Mouse (Mus musculus) stomach, postnatal 0 days (tissue): Measurements from ENCODE around the gene Med12l. TPM values are rescaled to one million over a fixed set of nuclear protein-coding genes. Genes with fewer than 3 reads are reported as not detected.

Experiments used
- ATAC-seq: fragments of 200-750 bp; cut with Nextera tagmentation; 2 replicates; pipeline ENCODE4 v1.8.0; 2017; ENCODE audit not compliant: low FRiP score, low TSS enrichment
- DNase-seq: peaks from one replicate; pipeline ENCODE4 v3.0.0-alpha.2; 2016; ENCODE audit warnings: low spot score
- H3K27ac ChIP-seq: fragments of 300-500 bp; sonication (generic); replicated peaks from 2 replicates; pipeline ENCODE4 v1.5.1; 2014; ENCODE audit warnings: mild to moderate bottlenecking, control low read depth
- H3K27me3 ChIP-seq: fragments of 300-500 bp; sonication (generic); 2 replicates; pipeline ENCODE4 v1.6.1; 2014; ENCODE audit warnings: low read length; ENCODE audit not compliant: control insufficient read depth, insufficient read depth
- H3K36me3 ChIP-seq: fragments of 300-500 bp; sonication (generic); 2 replicates; pipeline ENCODE4 v1.6.1; 2014; ENCODE audit warnings: low read length, mixed read lengths; ENCODE audit not compliant: control insufficient read depth, insufficient read depth
- H3K4me1 ChIP-seq: fragments of 300-500 bp; sonication (generic); replicated peaks from 2 replicates; pipeline ENCODE4 v1.6.1; 2014; ENCODE audit warnings: antibody characterized with exemption; ENCODE audit not compliant: control insufficient read depth, insufficient read depth
- H3K4me2 ChIP-seq: fragments of 300-500 bp; sonication (generic); replicated peaks from 2 replicates; pipeline ENCODE4 v1.6.1; 2014; ENCODE audit warnings: low read depth, mild to moderate bottlenecking, control low read depth, moderate library complexity
- H3K4me3 ChIP-seq: fragments of 300-500 bp; sonication (generic); 2 replicates; pipeline ENCODE4 v1.5.1; 2014; ENCODE audit warnings: low read depth, low read length, control low read depth
- H3K9ac ChIP-seq: fragments of 300-500 bp; sonication (generic); 2 replicates; pipeline ENCODE4 v1.6.1; 2014; ENCODE audit warnings: mild to moderate bottlenecking, low read length, control low read depth, mixed read lengths
- H3K9me3 ChIP-seq: fragments of 300-500 bp; sonication (generic); 2 replicates; pipeline ENCODE4 v1.6.1; 2016; ENCODE audit warnings: low read length; ENCODE audit not compliant: control insufficient read depth
- CTCF ChIP-seq: IDR thresholded peaks from 2 replicates; pipeline ENCODE4 v1.5.1; 2016; ENCODE audit warnings: antibody characterized with exemption, low read depth, mild to moderate bottlenecking, moderate library complexity
- EP300 ChIP-seq: optimal IDR thresholded peaks from 2 replicates; pipeline ENCODE3; 2016; ENCODE audit warnings: antibody characterized with exemption
- WGBS: fragments of 180-500 bp; shearing (Covaris S2); extraction: QIAGEN DNeasy Blood & Tissue Kit; methylation state at CpG from one replicate; pipeline ENCODE4 v1.1.7; 2014; 5-methylcytosine and 5-hydroxymethylcytosine counted together
- polyA plus RNA-seq: library from polyadenylated mRNA; unstranded; fragments of >200 nt; fragmentation: Nextera tagmentation; extraction: Ambion mirVana; gene quantifications from 2 replicates; pipeline ENCODE4 v1.2.1, GENCODE M21; 2015

Med12l gene
- polyA plus RNA-seq, 1 experiment from 2014 or later: 0.25 TPM

DNA sequence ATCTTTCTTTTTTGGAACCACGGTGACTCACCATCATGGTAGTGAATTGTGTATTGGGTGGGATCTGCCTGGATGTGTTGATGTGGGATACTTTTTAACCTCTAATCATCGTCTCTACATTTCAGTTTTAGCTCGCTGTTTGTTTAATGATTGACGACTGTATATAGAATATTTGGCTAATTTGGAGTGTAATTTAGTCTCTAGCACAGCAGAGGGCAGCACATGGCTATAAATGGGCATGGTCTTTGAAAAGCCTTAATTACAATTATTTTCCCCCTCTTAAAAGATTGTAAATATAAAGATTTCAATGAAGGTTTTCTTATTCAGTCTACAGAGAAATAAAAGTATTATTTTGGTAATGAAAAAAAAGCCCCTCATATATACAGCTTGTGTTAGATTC lies 71.7 kb downstream of the Med12l start:
- ATAC-seq: no peak
- WGBS: 31% methylated on average over 4 of the region's 4 CpGs

GRCm38 (mm10) chr3:59078585-59078984 lies 73.0 kb downstream of the Med12l start:
- no peak overlapping the region for H3K4me2 ChIP-seq
- TF ChIP-seq CTCF (no peak), EP300 (no peak)
- H3K27me3 ChIP-seq: no peaks in the 10 kb centered on the region
- ATAC-seq (no peak), DNase-seq (no peak)
- no peak overlapping the region for H3K27ac ChIP-seq
- 62% methylated on average over 11 of the region's 11 CpGs for WGBS
- no peaks in the 10 kb centered on the region for H3K4me1 ChIP-seq
- H3K4me3 ChIP-seq: no peak overlapping the region
- H3K36me3 ChIP-seq: no peaks in the 10 kb centered on the region
- no peak overlapping the region for H3K9ac ChIP-seq
- no peaks in the 10 kb centered on the region for H3K9me3 ChIP-seq

More for the DNA sequence above, 71.7 kb downstream of the Med12l start:
- TF ChIP-seq EP300 (no peak), CTCF (peak; percentile 74)
- Histone ChIP-seq H3K4me1 (no peaks in the 10 kb centered on the region), H3K36me3 (no peaks in the 10 kb centered on the region), H3K9me3 (no peaks in the 10 kb centered on the region), H3K4me3 (no peak overlapping the region), H3K27ac (no peak overlapping the region), H3K27me3 (no peaks in the 10 kb centered on the region), H3K9ac (no peak overlapping the region), H3K4me2 (no peak overlapping the region)
- DNase-seq: no peak

DNA sequence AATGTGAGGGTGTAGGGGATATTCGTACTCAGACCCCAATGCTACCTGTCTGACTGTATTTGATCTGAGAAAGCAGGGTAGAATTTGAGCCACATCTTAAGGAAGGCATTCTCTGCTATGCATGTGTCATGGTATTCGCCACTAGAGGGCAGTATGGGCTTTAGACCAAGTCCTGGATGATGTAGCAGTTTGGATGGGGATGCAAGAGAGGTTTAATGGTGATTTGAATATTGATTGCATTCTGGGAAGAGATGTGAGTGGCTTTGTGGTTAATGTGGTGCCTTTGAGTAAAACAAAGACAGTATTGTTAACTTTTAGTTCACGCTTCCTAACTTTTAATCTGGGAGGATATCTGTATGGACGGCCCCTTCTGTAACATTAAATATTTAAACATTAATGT lies 73.7 kb downstream of the Med12l start:
- H3K4me1 ChIP-seq: no peaks in the 10 kb centered on the region
- ATAC-seq (no peak), DNase-seq (peak; percentile 32)
- no peak overlapping the region for H3K9ac ChIP-seq
- H3K9me3 ChIP-seq: no peaks in the 10 kb centered on the region
- no peaks in the 10 kb centered on the region for H3K36me3 ChIP-seq
- no peaks in the 10 kb centered on the region for H3K27me3 ChIP-seq
- no peak overlapping the region for H3K4me2 ChIP-seq
- WGBS: 41% methylated on average over 4 of the region's 4 CpGs
- H3K27ac ChIP-seq: no peak overlapping the region
- TF ChIP-seq CTCF: peak; percentile 84
- no peak for TF ChIP-seq EP300
- H3K4me3 ChIP-seq: no peak overlapping the region

DNA sequence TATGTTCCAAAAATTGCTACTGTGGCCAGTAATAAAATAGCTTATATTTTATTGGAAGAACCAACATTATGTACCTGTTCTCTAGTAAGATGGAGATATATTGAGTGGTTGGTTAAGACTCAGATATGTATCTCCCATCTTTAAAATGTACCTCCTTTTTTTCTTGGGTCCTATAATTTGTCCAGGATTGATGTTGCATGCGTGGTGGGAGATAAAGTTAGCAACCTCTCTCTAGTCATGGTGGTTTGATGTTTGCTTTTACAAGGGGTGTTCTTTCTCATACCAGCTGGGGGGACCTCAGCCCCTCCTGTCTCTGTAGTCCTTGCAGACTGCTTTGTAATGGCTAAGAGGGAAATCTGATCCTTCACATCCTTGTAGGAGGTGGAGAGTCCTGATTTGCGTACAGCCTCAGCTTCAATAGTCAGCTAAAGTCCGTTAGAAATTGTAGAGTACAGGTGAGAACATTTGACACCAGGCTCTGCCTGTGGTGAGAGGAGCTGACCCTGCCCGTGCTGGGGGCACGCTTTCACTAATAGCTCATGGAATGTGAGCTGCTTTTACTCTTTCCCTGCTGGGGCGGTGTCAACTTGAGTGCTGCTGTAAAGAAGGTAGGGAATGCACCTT lies 74.8 kb downstream of the Med12l start:
- Histone ChIP-seq H3K4me2 (no peak overlapping the region), H3K9ac (no peak overlapping the region), H3K27me3 (no peaks in the 10 kb centered on the region), H3K9me3 (no peaks in the 10 kb centered on the region), H3K36me3 (no peaks in the 10 kb centered on the region), H3K4me3 (no peak overlapping the region), H3K27ac (no peak overlapping the region), H3K4me1 (no peaks in the 10 kb centered on the region)
- ATAC-seq (no peak), DNase-seq (no peak)
- no peak for TF ChIP-seq EP300
- TF ChIP-seq CTCF: no peak
- 40% methylated on average over 6 of the region's 6 CpGs for WGBS

GRCm38 (mm10) chr3:59080919-59081318 lies 75.3 kb downstream of the Med12l start:
- Histone ChIP-seq H3K9me3 (no peaks in the 10 kb centered on the region), H3K9ac (no peak overlapping the region), H3K4me1 (no peaks in the 10 kb centered on the region), H3K27ac (no peak overlapping the region), H3K36me3 (no peaks in the 10 kb centered on the region), H3K4me3 (no peak overlapping the region), H3K27me3 (no peaks in the 10 kb centered on the region), H3K4me2 (no peak overlapping the region)
- DNase-seq: peak; percentile 35
- WGBS: 28% methylated on average over 7 of the region's 7 CpGs
- peak; percentile 87 for ATAC-seq
- no peak for TF ChIP-seq EP300
- TF ChIP-seq CTCF: no peak

GRCm38 (mm10) chr3:59092702-59093101 lies 87.1 kb downstream of the Med12l start:
- ATAC-seq: no peak
- WGBS: 72% methylated on average over 11 of the region's 11 CpGs

More at GRCm38 (mm10) chr3:59092702-59093101, 87.1 kb downstream of the Med12l start:
- no peaks in the 10 kb centered on the region for H3K4me1 ChIP-seq
- no peaks in the 10 kb centered on the region for H3K27me3 ChIP-seq
- no peak for TF ChIP-seq CTCF
- TF ChIP-seq EP300: no peak
- H3K4me2 ChIP-seq: no peak overlapping the region
- no peaks in the 10 kb centered on the region for H3K36me3 ChIP-seq
- no peak overlapping the region for H3K27ac ChIP-seq
- H3K4me3 ChIP-seq: no peak overlapping the region
- no peaks in the 10 kb centered on the region for H3K9me3 ChIP-seq
- no peak for DNase-seq
- no peak overlapping the region for H3K9ac ChIP-seq
